Mouse (Mus musculus) limb, embryonic 12.5 days (tissue): ENCODE data around the gene Hbq1a. TPM values are rescaled to one million over a fixed set of nuclear protein-coding genes. Genes with fewer than 3 reads are reported as not detected.

Experiments used
- ATAC-seq: fragments of 200-750 bp; cut with Nextera tagmentation; 2 replicates; pipeline ENCODE4 v1.8.0; 2017; ENCODE audit warnings: low read depth, moderate TSS enrichment; ENCODE audit not compliant: insufficient number of reproducible peaks, insufficient read depth, low FRiP score, low TSS enrichment
- H3K27ac ChIP-seq: fragments of 300-500 bp; sonication (generic); 2 replicates; pipeline ENCODE4 v1.5.1; 2016; ENCODE audit warnings: mild to moderate bottlenecking, moderate library complexity
- H3K27me3 ChIP-seq: fragments of 300-500 bp; sonication (generic); 2 replicates; pipeline ENCODE4 v1.6.1; 2016; ENCODE audit warnings: mild to moderate bottlenecking, moderate library complexity
- H3K36me3 ChIP-seq: fragments of 300-500 bp; sonication (generic); 2 replicates; pipeline ENCODE4 v1.6.1; 2016; ENCODE audit warnings: mild to moderate bottlenecking, moderate library complexity
- H3K4me1 ChIP-seq: fragments of 300-500 bp; sonication (generic); replicated peaks from 2 replicates; pipeline ENCODE4 v1.6.1; 2016
- H3K4me2 ChIP-seq: fragments of 300-500 bp; sonication (generic); 2 replicates; pipeline ENCODE4 v1.6.1; 2016; ENCODE audit warnings: mild to moderate bottlenecking, moderate library complexity
- H3K4me3 ChIP-seq: fragments of 300-500 bp; sonication (generic); replicated peaks from 2 replicates; pipeline ENCODE4 v1.5.1; 2016; ENCODE audit warnings: mild to moderate bottlenecking
- H3K9ac ChIP-seq: fragments of 300-500 bp; sonication (generic); replicated peaks from 2 replicates; pipeline ENCODE4 v1.6.1; 2016; ENCODE audit warnings: mild to moderate bottlenecking, moderate library complexity
- H3K9me3 ChIP-seq: fragments of 300-500 bp; sonication (generic); 2 replicates; pipeline ENCODE4 v1.6.1; 2016; ENCODE audit warnings: mild to moderate bottlenecking, moderate library complexity
- WGBS: fragments of 180-500 bp; shearing (Covaris S2); methylation state at CpG from one replicate; pipeline ENCODE4 v1.1.7; 2016; 5-methylcytosine and 5-hydroxymethylcytosine counted together
- polyA plus RNA-seq: library from polyadenylated mRNA; unstranded; fragments of >200 nt; fragmentation: Nextera tagmentation; extraction: Ambion mirVana; gene quantifications from 2 replicates; pipeline ENCODE4 v1.2.1, GENCODE M21; 2016

Hbq1a gene
- polyA plus RNA-seq, 1 experiment from 2014 or later, result not detected

DNA sequence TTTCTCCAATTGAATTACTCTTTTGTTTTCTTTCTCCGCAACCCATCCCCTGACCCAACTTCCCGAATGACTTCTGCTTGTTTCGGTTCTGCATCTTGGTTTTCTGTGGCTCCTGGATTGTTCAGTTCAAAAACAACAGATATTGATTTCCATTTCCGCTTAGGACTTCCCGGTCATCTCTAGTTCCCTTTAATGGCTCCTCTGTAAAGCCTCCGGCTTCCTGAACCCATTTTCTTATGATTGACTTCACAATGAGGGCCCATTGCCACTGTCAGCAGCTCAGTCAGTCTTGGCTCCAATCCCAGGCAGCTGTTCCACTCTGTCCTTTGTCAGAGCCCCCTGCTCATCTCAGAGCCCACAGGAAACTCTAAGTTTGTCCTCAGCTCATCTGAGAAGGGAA is 31.2 kb downstream of the Hbq1a start:
- Histone ChIP-seq H3K4me1 (no peaks in the 10 kb centered on the region), H3K9ac (no peak overlapping the region), H3K9me3 (no peaks in the 10 kb centered on the region), H3K36me3 (no peaks in the 10 kb centered on the region), H3K4me3 (no peak overlapping the region), H3K27ac (no peak overlapping the region), H3K4me2 (no peak overlapping the region), H3K27me3 (no peaks in the 10 kb centered on the region; the same call in 1 of the 2 replicates)
- WGBS, result 77% methylated on average over 6 of the region's 6 CpGs
- ATAC-seq, result no peak

DNA sequence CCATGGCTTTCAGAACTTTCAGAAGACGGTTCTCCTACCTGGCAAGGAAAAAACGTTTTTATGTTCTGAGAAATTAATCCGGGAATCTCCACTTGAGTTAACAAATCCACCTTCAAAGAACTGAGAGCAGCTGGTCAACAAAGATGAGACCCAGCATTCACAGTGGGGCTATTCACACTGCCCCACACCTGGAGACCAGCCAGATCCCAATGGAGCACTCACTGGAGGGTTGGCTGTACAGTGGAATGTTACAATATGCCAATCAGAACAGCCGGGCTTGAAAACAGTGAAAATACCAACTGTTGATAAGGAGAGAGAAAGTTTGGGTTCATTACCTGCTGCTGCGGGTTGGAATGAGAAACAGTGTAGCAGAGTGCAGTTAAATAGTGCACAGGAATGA is 32.0 kb downstream of the Hbq1a start:
- Histone ChIP-seq H3K9ac (no peak overlapping the region), H3K27me3 (no peaks in the 10 kb centered on the region), H3K4me2 (no peak overlapping the region), H3K9me3 (peaks cover 4% of the 10 kb centered on the region; the same call in 1 of the 2 replicates), H3K36me3 (no peaks in the 10 kb centered on the region), H3K27ac (no peak overlapping the region), H3K4me3 (no peak overlapping the region), H3K4me1 (no peaks in the 10 kb centered on the region)
- no peak for ATAC-seq
- WGBS, result 68% methylated on average over 5 of the region's 5 CpGs

DNA sequence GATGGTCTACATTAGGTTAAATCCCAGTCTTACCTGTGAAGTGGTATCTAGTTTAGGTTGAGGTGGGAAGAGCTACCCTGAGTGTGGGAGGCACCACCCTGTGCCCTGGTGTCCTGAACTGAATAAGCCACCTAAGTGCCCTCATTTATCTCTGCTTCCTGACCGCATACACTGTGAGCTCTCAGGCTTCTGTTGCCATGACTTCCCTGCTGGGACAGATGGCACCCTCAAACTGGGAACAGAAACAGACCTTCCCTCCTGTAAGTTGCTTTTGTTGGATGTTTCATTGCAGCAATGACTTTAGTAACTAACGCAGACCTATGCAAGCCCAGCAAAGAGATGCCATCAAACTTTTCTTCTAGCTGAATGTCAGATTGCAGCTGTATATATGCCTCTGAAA is 33.4 kb downstream of the Hbq1a start:
- no peak overlapping the region for H3K4me3 ChIP-seq
- whole genome bisulfite sequencing, result 84% methylated on average over 2 of the region's 2 CpGs
- H3K36me3 ChIP-seq, result no peaks in the 10 kb centered on the region
- H3K27ac ChIP-seq, result no peak overlapping the region
- ATAC-seq, result no peak
- no peaks in the 10 kb centered on the region for H3K27me3 ChIP-seq
- no peak overlapping the region for H3K9ac ChIP-seq
- H3K4me2 ChIP-seq, result no peak overlapping the region
- H3K4me1 ChIP-seq, result no peaks in the 10 kb centered on the region
- H3K9me3 ChIP-seq, result peaks cover 7% of the 10 kb centered on the region; the same call in 1 of the 2 replicates

DNA sequence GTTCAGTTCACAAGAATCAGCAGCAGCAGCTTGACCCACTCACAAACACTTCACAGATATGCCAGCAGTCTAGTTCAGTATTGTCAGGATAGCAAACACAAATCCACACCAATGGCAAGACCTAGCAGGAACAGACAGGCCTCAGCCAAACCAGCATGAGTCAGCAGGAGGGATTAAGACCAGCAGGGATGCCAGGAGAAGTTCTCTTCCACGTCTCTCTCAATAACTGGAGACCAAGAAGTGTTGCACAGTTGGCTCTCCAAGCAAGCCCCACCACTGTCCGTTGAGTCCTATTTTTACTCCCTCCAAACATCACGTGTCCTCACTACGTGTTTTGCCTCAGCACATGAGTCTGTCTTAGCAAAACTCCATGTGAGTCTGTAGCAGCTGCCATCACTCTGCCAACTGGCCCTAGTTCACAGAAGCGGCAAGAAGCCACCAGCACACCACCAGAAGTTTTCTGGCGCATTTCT is 36.6 kb downstream of the Hbq1a start:
- no peak overlapping the region for H3K27ac ChIP-seq
- H3K9ac ChIP-seq, result no peak overlapping the region
- H3K4me3 ChIP-seq, result no peak overlapping the region
- H3K4me1 ChIP-seq, result peaks cover 6% of the 10 kb centered on the region; the same call in 1 of the 2 replicates
- peaks cover 7% of the 10 kb centered on the region; the same call in 1 of the 2 replicates for H3K9me3 ChIP-seq
- H3K27me3 ChIP-seq, result no peaks in the 10 kb centered on the region
- WGBS, result 89% methylated on average over 6 of the region's 6 CpGs
- H3K4me2 ChIP-seq, result no peak overlapping the region
- no peaks in the 10 kb centered on the region for H3K36me3 ChIP-seq
- ATAC-seq, result no peak

DNA sequence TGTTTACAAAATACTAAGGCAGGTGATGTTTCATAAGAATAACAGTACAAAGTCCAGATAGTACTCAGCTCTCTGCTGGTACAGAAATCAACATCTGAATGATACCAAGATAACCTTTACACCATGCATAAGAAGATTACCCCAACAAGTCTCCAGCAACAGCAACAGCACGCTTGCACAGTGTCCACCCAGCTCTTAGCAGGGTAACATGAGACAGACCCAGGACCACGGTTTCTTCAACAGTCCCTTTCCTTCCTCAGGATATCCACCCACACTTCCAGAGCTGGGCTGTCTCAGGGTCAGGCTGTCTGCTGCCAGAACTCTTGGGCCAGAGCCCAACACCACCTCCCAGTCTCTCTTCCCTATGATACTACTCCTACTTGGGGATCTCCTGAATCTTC is 39.3 kb downstream of the Hbq1a start:
- H3K9me3 ChIP-seq, result peaks cover 7% of the 10 kb centered on the region; the same call in 1 of the 2 replicates
- 53% methylated on average over 2 of the region's 2 CpGs for WGBS
- no peaks in the 10 kb centered on the region for H3K36me3 ChIP-seq
- ATAC-seq, result no peak
- H3K9ac ChIP-seq, result no peak overlapping the region
- H3K27me3 ChIP-seq, result no peaks in the 10 kb centered on the region; the same call in 1 of the 2 replicates
- no peak overlapping the region for H3K27ac ChIP-seq
- no peak overlapping the region for H3K4me2 ChIP-seq
- H3K4me1 ChIP-seq, result peaks cover 6% of the 10 kb centered on the region; the same call in 1 of the 2 replicates
- H3K4me3 ChIP-seq, result no peak overlapping the region

DNA sequence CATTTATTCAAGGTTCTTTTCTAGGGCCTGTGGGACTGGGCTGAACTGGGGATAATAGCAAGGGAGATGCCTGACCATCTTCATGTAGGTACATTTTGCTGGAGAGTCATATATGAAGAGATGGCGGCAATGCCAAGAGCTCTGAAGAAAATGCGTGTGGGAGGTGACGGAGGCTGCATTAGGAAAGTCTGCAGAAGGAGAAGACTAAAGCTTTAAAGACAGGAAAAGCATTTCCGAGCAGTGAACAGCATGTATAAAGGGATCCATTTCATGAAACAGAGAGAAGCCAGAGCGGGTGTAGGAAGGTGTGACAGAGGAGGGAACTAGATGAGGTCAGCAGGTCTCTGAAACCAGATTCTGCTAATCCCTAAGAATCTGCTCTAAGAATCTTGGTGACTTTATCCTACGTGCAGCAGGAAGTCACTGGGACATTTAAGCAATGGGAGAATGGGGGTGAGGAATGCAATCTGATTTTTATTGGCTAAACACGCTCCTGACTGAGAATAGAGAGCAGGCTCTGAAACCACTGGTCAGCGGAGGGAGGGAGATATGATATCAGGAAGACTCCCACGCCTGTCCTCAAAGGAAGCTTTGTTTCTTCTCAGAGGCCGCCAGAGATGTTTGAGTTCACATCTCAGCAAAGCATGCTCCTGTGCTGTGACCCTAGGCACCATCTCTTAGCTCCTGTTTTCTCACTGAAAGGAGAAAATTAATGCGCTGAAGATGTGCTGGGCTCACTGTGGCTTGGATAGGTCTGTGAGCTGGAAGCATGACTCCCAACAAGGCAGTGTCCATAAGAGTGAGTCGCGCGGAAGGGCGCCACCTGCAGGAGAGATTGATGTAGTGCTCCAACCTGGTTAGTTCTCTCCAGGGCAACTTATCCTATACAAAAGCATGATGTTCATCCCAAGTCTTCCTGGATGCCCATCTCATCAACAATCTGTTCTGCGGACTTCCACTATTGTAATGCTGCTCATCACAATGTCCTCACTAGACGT is 40.9 kb downstream of the Hbq1a start:
- Histone ChIP-seq H3K27ac (no peak overlapping the region), H3K27me3 (no peaks in the 10 kb centered on the region; the same call in 1 of the 2 replicates), H3K36me3 (no peaks in the 10 kb centered on the region), H3K9me3 (peaks cover 7% of the 10 kb centered on the region; the same call in 1 of the 2 replicates), H3K9ac (no peak overlapping the region), H3K4me1 (peaks cover 6% of the 10 kb centered on the region; the same call in 1 of the 2 replicates), H3K4me3 (no peak overlapping the region), H3K4me2 (no peak overlapping the region)
- 45% methylated on average over 17 of the region's 17 CpGs for WGBS
- ATAC-seq, result no peak

DNA sequence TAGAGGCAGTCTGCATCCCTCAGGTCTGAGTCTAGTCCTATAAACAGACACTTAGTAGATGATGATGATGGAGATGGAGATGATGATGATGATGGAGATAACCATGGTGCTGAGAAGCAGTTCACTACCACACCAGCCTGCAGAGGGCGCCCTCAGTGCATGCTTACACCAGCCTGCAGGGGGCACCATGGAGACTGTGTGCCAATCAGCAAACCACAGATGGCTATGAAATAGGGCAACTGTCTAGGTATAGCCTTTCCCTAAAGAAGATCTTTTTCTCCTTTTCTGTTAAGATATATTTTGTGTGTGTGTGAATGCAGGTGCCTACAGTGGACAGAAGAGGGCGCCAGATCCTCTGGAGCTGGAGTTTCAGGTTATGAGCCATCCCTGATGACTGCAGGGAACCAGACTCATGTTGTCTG is 42.9 kb downstream of the Hbq1a start:
- H3K27me3 ChIP-seq, result no peaks in the 10 kb centered on the region; the same call in 1 of the 2 replicates
- peaks cover 15% of the 10 kb centered on the region for H3K4me1 ChIP-seq
- WGBS, result 8% methylated on average over 2 of the region's 2 CpGs
- H3K4me2 ChIP-seq, result no peak overlapping the region
- no peak for ATAC-seq
- H3K4me3 ChIP-seq, result no peak overlapping the region
- no peak overlapping the region for H3K9ac ChIP-seq
- H3K27ac ChIP-seq, result no peak overlapping the region
- H3K9me3 ChIP-seq, result no peaks in the 10 kb centered on the region
- no peaks in the 10 kb centered on the region for H3K36me3 ChIP-seq

DNA sequence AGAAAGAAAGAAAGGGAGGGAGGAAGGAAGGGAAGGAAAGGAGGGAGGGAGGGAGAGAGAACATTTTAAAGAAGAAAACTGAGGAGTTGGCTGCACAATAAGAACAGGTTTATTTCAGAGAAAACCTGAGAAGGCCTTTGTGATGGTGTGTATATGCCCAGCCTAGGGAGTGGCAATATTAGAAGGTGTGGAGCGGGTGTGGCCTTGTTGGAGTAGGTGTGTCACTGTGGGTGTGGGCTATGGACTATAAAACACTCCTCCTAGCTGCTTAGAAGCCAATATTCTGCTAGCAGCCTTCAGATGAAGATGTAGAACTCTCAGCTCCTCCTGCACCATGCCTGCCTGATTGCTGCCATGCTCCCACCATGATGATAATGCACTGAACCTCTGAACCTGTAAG is 43.5 kb downstream of the Hbq1a start:
- H3K4me3 ChIP-seq, result no peak overlapping the region
- no peak for ATAC-seq
- H3K9me3 ChIP-seq, result no peaks in the 10 kb centered on the region
- 96% methylated on average over 1 of the region's 1 CpGs for WGBS
- H3K27me3 ChIP-seq, result no peaks in the 10 kb centered on the region; the same call in 1 of the 2 replicates
- H3K27ac ChIP-seq, result no peak overlapping the region
- no peak overlapping the region for H3K4me2 ChIP-seq
- H3K36me3 ChIP-seq, result no peaks in the 10 kb centered on the region
- H3K9ac ChIP-seq, result no peak overlapping the region
- peaks cover 15% of the 10 kb centered on the region for H3K4me1 ChIP-seq

DNA sequence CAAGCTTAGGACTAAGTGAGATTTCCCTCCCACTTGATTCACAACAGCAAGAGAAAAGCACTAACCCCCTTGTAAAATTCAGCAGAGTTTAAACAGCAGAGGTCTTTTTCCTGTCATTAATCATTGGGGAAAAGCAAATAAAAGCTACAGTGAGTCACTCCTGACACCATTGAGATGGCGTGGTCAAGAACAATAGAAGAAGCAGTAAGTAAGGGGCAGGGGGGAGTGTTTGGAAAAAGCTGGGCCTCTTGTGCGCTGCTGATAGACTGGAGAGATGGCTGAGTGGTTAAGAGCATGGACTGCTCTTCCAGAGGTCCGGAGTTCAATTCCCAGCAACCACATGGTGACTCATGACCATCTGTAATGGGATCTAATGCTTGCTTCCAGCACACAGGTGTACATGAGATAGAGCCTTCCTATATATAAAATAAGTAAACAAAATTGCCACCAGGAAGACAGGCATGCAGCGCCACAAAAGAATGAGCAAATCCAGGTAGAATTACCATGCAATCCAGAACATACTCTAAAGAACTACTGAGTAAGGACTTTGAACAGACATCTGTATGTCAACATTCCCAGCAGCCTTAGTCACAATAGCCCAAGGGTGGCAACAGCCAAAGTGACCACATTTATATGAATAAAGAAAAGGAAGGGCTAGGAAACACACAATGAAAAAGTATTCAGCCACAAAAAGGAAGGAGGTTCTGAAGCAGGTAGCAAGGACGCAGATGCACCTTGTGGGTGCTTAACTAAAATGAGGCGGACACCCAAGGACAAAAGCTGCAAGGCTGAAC is 45.8 kb downstream of the Hbq1a start:
- Histone ChIP-seq H3K27me3 (no peaks in the 10 kb centered on the region; the same call in 1 of the 2 replicates), H3K9me3 (no peaks in the 10 kb centered on the region), H3K4me3 (no peak overlapping the region), H3K36me3 (peaks cover 5% of the 10 kb centered on the region), H3K9ac (no peak overlapping the region), H3K27ac (no peak overlapping the region), H3K4me1 (peaks cover 32% of the 10 kb centered on the region), H3K4me2 (no peak overlapping the region)
- WGBS, result 71% methylated on average over 6 of the region's 6 CpGs
- ATAC-seq, result no peak

DNA sequence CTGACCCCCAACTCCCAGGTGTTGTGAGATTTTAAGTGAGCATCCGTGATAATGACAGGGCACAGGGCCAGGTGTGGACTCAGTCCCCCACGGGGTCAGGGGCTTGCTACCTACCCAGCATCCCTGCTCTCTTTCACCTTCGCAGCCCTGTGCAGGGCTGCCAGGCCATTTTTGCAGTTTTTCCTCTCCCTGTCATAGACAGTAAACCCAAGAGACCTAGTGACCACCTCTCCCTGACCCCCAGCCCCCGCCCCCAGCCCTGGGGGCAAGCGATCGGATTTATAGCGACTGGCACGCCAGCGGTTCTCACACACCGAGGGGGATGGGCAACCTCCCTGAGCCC is 47.4 kb downstream of the Hbq1a start:
- Histone ChIP-seq H3K27ac (peak overlapping the region; percentile 90), H3K27me3 (no peaks in the 10 kb centered on the region), H3K9me3 (0 out of 2 replicates have a peak, but pooled peaks cover 3% of the 10 kb centered on the region), H3K4me2 (peak overlapping the region; percentile 90), H3K4me3 (peak overlapping the region; percentile 85), H3K9ac (peak overlapping the region; percentile 98), H3K4me1 (peaks cover 30% of the 10 kb centered on the region), H3K36me3 (peaks cover 20% of the 10 kb centered on the region)
- 4% methylated on average over 10 of the region's 10 CpGs for WGBS
- peak; percentile 40 for ATAC-seq
